Mouse (Mus musculus) layer of hippocampus, adult 11-12 months (tissue): Measurements from ENCODE around the gene Cdyl.

ENCODE experiments used
- DNase-seq: peaks from one replicate; pipeline ENCODE4 v3.0.0; 2022; ENCODE audit warnings: low spot score

Gene Cdyl

DNA sequence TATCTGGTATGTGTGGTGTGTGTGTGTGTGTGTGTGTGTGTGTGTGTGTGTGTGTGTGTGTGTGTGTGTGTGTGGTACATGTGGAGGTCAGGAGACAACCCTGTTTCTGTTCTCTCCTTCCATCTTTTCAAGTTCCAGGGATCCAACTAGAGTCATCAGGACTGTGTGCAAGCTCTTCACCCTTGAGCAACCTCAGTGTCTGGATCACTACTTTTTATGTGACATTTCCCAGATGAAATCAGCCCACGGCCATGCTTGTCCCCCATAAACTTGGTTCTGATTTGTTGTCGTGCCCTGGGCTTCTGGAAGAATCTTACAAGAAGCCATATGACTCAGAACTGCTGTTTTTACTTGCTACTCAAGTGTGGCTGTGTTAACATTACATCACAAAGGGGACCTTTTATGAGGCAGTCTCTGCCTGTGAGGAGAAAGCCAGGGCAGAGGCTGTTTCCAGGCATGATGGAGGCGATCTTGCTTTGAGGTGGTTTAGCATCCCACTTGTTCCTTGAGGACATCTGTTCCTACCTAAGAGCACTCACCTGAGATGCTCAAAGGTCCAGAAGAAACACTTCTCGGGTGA lies at the start of gene Cdyl:
Gene Cdyl (plus strand): TSS at position 428 of the 580 bp plus-strand sequence.
- no peak for DNase-seq

DNA sequence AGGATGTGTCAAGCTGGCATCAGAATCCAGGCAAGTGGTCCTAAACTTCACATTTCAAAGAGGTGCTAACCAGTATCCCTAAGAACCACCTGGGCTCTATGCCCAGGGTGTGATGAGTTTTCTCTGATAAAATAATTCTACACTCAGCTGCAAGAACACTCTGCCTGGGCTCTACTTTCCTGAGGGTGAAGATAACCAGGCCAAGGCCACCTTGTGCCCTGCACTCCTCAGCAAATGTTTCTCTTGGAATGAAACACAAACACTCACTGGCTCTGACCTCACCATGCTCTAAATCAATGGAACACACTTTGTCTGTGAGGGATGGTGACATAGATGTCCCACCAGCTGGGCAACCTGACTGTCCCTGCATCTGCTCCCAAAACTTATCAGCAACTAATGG lies 48.9 kb upstream of the Cdyl start:
- no peak for DNase-seq

DNA sequence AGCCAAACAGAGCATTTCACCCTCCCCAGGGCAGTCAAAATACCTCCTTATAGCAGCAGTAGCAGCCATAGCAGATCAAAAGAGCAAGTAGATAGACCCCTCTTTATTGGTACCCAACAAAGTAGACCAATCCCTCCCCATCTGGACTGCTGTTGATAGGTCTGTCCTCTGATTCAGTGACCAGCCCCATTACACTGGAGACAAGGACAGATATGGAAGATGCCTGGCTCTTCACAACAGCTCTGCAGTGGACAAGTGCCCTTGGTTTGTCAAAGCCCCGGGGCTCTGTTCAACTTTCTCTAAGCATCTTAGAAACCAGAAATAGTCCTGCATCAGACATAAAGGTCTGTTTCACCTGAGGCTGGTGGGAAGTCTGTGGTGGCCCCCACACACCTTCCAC lies 47.1 kb upstream of the Cdyl start:
- DNase-seq, result no peak

DNA sequence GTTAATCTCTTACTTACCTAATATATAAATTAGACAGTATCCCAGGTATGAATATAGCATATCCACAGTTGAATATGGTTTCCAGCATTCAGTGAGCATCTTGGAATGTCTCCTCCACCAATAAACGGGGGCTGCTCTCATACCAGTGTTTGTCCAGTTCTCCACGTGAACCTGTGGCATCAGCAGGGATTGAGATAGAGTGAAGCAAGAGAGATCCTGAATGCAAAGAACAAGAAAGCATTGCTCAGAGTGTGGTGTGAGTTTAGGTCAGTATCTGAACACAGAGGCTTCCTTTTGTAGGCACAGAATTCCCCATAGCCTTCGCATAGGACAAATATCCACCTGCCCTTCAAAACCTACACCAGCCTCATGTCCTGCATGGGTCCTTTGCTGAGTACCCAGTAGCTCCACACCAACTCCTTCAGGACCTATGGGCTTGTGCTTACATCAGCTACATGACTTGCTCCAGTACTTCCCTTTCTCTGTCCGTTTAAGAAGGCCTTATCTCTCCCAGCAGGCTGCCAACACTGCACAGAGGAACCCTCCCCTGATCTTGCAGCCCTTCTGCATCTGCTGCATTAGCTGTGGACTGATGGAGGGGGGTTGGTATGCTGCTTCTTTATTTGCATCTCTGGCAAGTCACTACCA lies 44.7 kb upstream of the Cdyl start:
- no peak for DNase-seq

DNA sequence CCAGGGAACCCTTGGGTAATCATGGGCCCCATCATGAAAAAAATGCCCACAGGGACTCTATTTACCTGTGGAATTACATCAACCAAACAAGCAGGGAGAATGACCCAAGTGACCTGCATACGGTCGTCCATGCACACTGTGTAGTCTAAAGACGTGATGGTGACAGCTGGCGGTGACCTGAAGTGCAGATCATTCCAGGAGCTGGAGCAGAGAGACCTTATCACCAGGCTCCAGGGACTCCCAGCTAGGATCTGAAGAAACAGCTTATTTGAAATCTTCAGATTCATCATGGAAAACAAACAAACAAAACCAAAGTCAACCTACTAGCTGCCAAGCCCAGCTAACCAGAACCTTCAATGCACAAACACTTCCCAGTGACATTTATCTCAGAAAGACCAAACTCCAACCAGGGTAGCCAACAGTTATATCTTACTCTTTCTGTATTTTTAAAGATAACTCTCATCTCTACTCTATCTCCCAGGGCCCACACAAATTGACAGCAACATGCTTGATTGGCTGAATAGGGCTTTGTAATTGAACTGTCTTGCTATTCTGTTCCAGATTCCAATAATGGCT lies 43.0 kb upstream of the Cdyl start:
- DNase-seq, result no peak

DNA sequence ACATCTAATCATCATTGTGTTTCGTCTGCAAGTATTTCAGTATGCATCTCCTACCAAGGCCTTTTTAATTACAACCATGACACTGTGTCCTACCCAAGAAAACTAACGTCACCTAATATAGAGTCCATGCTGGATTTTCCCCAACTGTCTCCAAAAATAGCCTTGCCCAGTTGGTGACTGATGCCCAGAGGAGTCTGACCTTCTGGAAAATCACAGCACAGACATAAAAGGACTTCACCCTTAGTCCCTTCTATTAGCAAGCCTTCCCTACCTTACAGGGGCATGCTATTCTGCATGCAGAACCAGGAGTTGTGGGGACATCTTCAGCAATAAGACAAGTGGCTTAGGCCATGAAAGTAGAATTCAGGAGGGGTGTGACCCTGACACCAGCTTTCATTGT lies 40.3 kb upstream of the Cdyl start:
- no peak for DNase-seq

DNA sequence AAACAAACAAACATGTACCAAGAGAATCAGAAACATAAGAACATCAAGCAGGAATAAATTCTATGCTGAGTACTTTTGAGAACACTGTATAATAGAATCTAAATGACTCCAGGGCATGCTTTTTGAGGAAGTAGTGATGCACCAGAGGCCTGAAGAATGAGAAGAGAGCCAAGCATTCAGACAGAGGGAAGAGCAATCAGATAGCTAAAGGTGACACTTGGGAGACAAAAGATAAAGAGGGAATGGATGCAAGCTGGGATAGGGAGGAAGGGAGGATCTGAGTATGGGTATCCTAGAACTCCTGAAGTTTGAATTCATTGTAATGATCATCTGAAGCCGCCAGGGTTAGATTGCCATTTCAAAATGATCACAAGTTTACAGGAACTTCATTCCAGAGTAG lies 38.9 kb upstream of the Cdyl start:
- no peak for DNase-seq

DNA sequence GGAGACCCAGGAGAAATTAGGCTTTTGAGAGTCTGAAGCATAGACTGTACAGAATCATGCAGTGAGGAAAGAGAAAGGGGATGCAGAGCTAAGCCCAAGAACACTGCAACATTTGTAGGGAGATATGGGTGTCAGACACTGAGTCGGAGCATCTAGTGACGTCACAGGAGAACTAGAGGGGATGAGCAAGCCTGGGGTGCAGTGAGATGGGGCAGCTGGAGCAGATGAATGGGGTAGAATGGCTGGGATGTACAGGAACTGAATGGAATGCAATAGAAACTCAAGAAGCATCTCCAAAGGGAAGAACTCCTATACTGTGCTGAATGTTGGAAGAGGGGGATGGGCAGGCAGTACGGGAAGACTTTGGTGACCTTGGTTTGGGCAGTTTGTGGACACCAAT lies 34.8 kb upstream of the Cdyl start:
- DNase-seq, result no peak

DNA sequence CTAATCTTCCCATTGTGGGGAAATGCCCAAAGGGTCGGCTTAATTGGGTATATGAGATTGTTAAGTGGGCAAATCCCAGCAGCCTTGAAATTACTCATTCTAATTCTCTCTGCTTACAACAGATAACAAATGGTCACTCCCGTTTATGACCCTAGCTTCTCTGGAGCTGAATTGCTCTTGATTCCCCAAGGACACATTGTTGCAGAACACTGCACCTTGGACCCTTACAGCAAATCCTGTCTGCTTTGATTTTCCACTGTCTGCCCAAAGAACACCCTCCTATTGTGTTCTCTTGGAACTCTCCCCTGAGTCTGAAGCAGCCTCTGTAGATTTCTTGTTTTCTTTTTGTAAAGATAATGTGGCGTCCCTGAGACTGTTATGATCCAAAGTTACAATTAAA lies 34.1 kb upstream of the Cdyl start:
- no peak for DNase-seq

DNA sequence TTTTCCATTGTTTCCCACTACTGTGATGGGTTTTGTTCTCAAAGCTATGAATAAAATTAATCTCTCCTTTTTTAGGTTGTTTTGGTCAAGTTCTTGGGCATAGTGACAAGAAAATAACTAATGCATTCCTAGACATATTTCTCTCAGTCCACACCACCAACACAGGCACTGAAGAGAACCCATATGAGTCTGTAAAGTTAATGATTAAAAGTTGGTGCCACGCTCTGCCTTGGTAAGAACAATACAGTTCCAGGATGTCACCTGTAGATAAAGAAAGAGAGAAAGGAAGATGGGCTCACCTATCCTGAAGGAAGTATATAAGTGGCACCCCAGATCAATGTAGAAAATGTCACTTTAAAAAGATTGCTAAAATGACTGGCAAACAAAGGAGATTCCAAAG lies 32.3 kb upstream of the Cdyl start:
- DNase-seq, result no peak

DNA sequence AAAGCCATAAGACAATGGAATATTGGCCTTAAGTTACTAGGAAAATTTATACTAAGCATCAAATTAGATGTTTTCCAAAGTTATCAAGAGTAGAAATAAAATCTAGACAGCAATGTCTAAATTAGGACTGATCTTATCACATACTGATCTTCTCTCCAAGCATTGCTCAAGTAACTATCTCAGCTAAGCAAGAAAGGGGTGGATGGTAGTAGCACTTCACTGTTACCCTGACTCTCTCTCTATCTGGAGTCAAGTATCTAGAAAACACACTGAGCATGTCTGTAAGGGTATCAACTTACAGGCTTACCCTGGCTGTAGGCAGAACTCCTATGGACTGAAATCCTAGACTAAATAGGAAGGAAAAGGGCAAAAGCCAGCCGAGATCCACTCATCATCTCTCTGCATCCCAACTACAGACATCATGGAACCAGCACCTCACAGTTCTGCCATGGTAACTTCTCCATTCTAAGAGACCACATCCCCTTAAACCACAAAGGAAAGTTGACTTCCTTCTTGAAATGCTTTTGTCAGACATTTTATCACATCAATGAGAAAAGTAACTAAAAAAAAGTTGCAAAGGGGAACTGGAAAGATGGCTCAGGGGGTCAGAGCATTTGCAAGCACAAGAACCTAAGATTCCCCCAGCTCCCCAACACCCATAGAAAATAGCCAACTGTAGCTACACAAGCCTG lies 12.4 kb upstream of the Cdyl start:
- DNase-seq, result no peak

DNA sequence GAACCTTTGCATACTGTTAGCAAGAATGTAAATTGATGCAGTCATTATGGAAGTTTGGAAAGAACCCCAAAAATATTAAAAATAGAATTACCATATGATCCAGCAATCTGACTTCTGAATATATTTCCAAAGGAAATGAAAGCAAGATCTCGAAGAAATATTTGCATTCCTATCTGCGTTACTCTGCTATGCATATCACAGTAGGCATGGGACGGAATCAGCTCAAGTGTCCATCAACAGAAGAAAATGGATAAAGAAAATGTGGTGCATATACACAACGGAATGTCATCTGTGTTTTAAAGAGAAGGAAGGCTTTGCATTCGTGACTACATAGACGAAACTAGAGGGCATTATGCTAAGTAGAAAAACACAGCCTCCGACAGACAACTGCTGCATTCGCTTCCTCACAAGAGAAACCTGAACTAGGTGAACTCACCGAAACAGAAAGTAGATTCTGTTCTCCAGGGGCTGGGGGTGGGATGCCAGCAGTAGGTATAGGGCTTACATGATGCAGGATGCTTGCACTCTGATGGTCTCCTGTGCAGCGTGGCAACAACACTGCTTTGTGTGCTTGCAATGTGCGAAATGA lies 9.3 kb upstream of the Cdyl start:
- no peak for DNase-seq

DNA sequence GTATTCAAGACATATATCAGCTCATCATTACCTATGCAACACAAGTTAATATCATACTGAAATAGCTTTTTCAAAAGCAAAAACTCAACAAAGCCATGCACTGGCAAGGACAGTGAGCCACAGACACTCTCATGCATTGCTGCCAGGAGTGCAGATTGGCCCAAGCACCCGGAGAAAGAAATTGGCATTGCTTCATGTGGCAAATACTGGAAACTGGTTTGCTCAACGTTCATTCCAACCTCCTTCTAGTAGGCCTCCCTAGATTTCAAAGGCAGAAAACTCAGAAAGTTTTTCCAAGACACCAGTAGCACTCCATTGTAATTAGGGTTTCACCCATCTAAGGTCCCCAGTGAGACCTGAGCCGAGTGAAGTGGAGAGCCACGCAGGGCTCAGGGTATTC lies 6.8 kb upstream of the Cdyl start:
- no peak for DNase-seq

DNA sequence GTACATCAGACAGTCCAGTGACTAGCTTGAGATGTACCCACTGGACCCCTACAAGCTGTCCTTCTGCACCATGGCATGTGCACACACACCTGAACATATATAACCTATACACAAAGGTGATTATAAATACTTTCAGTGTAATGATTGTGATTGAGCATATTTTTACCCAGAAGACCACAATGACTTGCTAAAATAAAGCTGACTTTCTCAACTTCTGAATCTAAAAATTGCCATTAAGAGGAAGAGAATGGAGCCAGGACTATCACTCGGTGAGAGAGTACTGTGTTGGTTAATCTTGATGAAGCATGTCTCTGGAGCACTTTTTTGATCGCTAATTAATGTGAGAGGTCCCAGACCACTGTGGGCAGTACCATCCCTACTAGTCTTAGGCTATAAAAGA lies 2.8 kb upstream of the Cdyl start:
- no peak for DNase-seq

DNA sequence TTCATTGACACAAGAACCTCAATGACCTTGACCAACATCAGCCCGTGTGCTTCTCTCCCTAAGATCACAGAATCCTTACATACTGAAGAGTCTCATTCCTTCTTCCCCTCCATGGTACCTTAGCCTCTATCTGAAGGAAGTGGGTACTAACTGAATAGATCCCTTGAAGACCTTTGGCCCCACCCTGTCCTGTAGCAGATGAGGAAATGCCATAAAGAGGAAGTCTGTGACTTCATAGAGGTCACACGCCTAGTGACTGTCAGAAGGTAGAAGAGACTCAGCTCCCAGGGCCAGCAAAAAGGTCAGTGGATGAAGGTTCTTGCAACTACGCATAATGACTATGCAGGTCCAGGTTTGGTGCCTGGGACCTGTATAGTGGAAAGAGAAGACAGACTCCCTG lies 5.8 kb downstream of the Cdyl start:
- DNase-seq, result no peak

DNA sequence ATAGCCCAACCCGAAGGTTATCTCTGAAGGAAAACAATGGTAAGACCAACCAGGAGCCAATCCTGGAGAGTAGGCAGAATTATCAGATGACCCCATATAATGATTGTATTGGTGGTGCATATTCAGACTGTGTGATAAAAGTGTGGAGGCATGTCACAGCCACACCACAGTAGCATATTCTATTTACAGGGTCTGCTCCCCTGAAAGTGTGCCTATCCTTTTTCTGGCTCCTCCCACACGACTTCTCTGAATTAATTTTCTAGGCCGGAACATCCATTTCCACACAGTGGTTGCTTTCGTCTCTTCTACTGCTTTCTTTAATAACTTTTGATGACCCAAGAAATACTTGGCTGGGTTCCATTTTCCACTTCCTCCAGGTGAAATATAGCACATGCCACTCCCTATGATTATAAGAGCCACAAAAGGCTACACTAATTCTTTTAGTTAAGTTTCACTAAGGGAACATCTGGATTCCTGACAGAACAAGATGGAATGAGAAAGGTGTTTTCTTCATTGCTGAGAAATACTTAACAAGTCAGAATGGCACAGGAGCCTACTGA lies 10.4 kb downstream of the Cdyl start:
- no peak for DNase-seq

DNA sequence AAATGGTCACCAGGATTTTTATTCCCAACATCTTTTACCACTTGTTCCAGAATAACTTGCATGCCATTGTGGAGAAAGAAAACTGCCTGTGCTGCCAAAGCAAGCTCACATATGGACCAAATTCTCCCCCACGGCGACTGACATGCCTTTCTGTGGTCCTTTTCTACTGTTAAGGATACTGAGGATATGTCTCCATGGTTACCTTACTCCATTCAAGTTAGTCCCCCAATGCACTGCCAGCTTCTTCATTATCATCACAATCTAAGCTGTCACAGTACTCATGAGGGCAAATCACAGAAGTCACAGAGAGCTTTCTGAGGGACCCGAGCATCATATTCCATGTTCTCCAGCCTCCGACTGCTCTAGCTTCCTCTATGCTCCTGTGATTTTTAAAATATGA lies 11.2 kb downstream of the Cdyl start:
- DNase-seq, result no peak

DNA sequence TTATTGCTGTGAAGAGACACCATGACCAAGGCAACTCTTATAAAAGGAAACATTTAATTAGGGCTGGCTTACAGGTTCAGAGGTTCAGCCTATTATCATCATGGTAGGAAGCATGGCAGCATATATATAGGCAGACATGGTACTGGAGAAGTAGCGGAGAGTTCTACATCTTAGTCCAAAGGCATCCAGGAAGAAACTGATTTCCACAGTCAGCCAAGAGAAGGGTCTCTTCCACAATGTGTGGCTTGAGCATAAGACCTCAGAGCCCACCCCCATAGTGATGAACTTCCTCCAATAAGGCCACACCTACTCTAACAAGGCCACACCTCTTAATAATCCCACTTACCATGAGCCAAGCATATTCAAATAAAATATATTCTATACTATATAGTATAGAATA lies 17.3 kb downstream of the Cdyl start:
- DNase-seq, result no peak

DNA sequence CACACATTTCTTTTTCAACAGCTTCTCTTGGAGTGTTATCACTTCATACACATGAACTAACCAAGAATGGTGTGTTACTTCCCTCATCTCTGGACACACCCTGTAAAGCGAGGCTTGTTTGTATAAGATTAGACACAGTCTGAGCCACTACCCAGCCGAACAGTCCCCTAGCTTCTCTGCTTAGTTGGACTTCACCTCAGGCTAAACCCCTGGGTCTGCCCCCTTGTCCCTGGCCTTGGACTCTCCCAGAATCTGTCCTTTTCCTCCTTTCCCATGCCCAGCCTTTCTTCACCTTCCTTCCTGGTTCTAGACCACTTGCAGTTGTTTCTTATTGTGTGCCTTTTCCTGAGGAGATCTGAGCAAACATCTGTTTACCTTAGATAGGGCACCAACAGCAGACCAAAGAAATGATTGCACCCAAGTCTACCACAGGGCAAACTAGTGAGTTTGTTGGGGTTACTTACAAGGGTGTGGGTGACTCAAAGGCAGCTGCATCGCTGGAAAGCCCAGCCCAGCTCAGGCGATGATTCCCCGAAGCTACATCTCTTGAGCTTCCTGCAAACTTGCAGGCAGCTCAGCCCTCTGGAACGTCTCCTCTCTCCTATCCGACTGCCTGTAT lies 17.9 kb downstream of the Cdyl start:
- DNase-seq, result no peak

DNA sequence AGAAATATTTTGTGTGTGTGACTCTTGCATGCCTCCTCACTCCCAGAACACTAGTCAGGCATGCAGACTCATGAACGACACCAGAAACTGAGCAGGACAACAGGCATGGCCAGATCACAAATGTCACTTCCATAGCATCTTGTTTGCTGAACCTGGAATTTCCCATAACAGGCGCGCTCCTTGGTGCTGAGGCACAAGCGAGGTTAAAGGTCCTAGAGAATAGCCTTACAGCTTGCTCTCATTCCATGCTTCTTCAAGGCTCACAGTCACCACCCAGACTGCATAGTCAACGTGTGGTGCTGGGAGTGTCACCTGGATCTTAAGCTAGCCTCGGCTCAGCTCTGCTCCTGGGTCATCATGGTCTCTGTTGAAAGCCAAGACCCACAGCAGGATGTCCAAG lies 19.1 kb downstream of the Cdyl start:
- DNase-seq, result no peak

DNA sequence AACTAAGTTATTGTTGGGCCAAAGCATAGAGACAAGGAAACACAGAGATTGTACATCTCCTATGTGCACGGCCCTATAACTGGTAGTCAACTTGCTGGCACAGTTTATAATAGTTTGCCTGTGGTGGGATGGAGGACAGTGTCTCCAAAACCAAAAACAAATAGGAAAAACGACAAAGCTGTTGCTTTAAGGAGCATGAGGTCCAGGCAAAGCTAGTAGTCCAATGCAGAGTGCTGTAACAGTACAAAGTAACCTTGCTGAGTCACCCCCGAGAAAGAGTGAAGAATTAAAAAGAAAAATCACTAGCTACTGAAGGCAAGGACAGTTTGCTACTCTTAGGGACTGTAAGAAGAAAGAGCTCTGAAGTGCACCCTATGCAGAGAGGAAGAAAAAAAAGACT lies 21.7 kb downstream of the Cdyl start:
- no peak for DNase-seq

DNA sequence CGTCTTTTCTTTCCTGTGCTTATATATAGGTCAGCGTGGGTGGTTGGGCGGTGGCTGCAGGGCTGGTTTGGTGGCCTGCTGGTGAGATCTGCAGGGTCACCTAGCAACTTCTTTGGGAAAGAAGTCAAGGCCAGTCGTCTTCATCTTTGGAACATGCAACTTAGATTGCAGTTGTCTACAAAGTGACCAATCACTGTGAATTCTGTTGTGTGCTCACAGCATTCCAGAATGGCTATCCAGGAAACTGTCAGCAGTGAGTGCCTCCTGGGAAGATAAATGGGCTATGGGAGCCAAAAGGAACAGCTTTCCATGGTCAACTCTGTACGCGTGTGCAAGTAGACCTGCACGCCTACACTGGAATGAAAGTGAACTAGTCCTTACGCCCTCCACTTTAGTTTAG lies 26.6 kb downstream of the Cdyl start:
- no peak for DNase-seq
